Mouse (Mus musculus) heart, embryonic 11.5 days (tissue): Measurements from ENCODE around the gene Atp6v1g1. TPM values are rescaled to one million over a fixed set of nuclear protein-coding genes. Genes with fewer than 3 reads are reported as not detected.
A peak's percentile ranks its signal among the peaks of the same experiment; 100 is the strongest.

ENCODE experiments used
- ATAC-seq: fragments of 200-750 bp; cut with Nextera tagmentation; replicated peaks from 2 replicates; pipeline ENCODE4 v1.8.0; 2017; ENCODE audit warnings: moderate library complexity; ENCODE audit not compliant: insufficient number of reproducible peaks, low FRiP score, low TSS enrichment
- H3K27ac ChIP-seq: fragments of 300-500 bp; sonication (generic); 2 replicates; pipeline ENCODE4 v1.5.1; 2014; ENCODE audit warnings: mild to moderate bottlenecking, low read depth, low read length
- H3K27me3 ChIP-seq: fragments of 300-500 bp; sonication (generic); 2 replicates; pipeline ENCODE4 v1.6.1; 2014; ENCODE audit warnings: mild to moderate bottlenecking, low read length, mixed read lengths; ENCODE audit not compliant: control insufficient read depth, insufficient read depth
- H3K36me3 ChIP-seq: fragments of 300-500 bp; sonication (generic); 2 replicates; pipeline ENCODE4 v1.6.1; 2014; ENCODE audit warnings: mild to moderate bottlenecking, low read length, moderate library complexity, mixed read lengths; ENCODE audit not compliant: control insufficient read depth, insufficient read depth
- H3K4me1 ChIP-seq: fragments of 300-500 bp; sonication (generic); 2 replicates; pipeline ENCODE4 v1.6.1; 2014; ENCODE audit warnings: low read length; ENCODE audit not compliant: control insufficient read depth, insufficient read depth
- H3K4me2 ChIP-seq: fragments of 300-500 bp; sonication (generic); 2 replicates; pipeline ENCODE4 v1.6.1; 2014; ENCODE audit warnings: mild to moderate bottlenecking, moderate library complexity
- H3K4me3 ChIP-seq: fragments of 300-500 bp; sonication (generic); 2 replicates; pipeline ENCODE4 v1.5.1; 2014; ENCODE audit warnings: low read depth, low read length
- H3K9ac ChIP-seq: fragments of 300-500 bp; sonication (generic); 2 replicates; pipeline ENCODE4 v1.6.1; 2014; ENCODE audit warnings: mild to moderate bottlenecking, low read depth, low read length, moderate library complexity
- H3K9me3 ChIP-seq: fragments of 300-500 bp; sonication (generic); replicated peaks from 2 replicates; pipeline ENCODE4 v1.6.1; 2016; ENCODE audit warnings: low read length; ENCODE audit not compliant: control insufficient read depth
- WGBS: fragments of 180-500 bp; shearing (Covaris S2); extraction: QIAGEN DNeasy Blood & Tissue Kit; methylation state at CpG from one replicate; pipeline ENCODE4 v1.1.7; 2014; ENCODE audit not compliant: insufficient replicate concordance; 5-methylcytosine and 5-hydroxymethylcytosine counted together
- polyA plus RNA-seq: library from polyadenylated mRNA; unstranded; fragments of >200 nt; fragmentation: Nextera tagmentation; extraction: Ambion mirVana; gene quantifications from 2 replicates; pipeline ENCODE4 v1.2.1, GENCODE M21; 2014

Atp6v1g1 gene
- polyA plus RNA-seq: 213 and 221 TPM in 2 replicates

DNA sequence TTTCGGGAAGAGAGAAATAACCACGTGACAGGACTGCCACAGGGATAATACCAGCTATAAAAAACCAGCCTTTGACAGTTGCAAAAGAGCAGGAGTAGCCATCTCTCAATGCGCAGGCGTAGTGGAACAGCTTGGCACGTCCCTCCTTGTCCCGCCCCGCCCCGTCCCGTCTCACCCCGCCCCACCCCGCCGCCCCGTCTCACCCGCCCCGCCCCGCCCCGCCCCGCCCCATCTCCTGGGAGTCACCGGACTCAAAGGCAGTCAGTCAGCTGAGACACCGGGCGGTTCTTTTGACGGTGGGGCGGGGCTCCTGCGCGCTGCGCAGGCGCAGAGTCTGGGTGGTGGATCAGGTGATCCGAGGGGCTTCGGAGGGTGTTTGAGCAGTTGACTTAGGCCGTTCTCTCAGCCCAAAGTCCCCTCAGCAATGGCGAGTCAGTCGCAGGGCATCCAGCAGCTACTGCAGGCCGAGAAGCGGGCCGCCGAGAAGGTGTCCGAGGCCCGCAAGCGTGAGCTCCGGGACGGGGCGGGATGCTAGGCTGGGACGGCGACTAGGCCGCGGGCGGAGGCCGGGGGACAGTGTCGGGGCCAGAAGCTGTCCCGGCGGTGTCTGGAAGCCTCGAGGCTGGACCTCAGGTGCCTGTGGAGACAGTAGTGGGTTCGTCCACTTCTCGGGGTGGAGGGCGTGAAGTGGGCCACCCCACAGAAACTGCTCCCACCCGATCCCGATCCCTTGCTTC lies at the start of gene Atp6v1g1:
Gene Atp6v1g1, plus strand, starts transcription at position 279 of the 737 bp plus-strand sequence.
- peak; percentile 93 for ATAC-seq
- no peaks in the 10 kb centered on the region for H3K27me3 ChIP-seq
- peak within 1 kb of the TSS; percentile 70 for H3K4me3 ChIP-seq
- under 1% methylated on average over 49 of the region's 57 CpGs for WGBS
- H3K4me2 ChIP-seq: peak within 1 kb of the TSS; percentile 77
- H3K9me3 ChIP-seq: no peaks in the 10 kb centered on the region
- H3K4me1 ChIP-seq: peaks cover 29% of the 10 kb centered on the region
- H3K27ac ChIP-seq: peak within 1 kb of the TSS; percentile 77
- H3K36me3 ChIP-seq: peaks cover 7% of the 10 kb centered on the region
- peak within 1 kb of the TSS; percentile 84 for H3K9ac ChIP-seq

DNA sequence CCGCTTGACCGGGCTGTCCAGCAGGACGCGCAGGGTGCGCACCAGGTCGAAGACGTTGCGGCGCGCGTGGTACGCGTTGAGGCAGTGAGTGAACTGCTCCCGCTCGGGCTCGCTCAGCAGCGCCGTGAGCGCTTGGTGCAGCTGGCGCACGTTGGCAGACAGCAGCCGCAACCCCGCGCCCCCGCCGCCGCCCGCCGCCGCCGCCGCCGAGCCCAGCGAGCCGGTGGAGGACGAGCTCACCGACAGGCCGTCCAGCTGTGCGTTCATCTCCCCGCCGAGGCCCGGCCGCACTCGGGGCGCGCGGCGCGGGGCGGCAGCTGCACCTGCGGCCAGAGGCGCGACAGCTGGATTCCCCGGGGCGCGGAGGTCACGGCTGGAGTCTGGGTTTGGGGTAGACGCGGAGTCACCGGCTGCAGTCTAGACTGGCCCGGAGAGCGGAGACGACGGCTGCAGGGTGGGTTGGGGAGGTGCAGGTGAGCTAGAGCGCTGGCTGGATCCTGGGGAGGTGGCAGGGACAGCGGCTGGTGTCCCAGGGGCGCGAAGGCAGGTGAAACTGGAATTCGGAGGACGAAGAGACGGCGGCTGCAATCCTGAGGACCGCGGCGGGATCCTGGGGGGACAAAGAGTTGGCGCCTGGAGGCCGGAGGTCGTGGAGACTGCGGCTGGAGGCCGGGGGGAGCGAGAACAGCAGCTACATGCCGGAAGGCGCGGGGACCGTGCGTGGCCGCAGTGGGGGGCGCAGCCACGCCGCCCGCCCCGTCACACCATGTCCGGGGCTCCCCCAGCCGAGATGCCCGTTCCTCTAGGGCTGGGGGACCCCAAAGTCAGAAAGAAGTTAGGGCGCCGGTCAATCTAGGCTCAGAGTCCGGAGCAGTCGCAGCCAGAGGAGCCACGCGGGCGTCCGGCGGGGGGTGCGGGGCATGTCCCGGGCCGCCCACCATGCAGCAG lies 49.3 kb upstream of the Atp6v1g1 start:
- under 1% methylated on average over 99 of the region's 107 CpGs for WGBS
- H3K27ac ChIP-seq: no peak overlapping the region
- H3K4me3 ChIP-seq: peak overlapping the region; percentile 78
- no peaks in the 10 kb centered on the region for H3K9me3 ChIP-seq
- peaks cover 17% of the 10 kb centered on the region for H3K27me3 ChIP-seq
- H3K4me2 ChIP-seq: peak overlapping the region; percentile 95
- peak; percentile 39 for ATAC-seq
- H3K4me1 ChIP-seq: peaks cover 15% of the 10 kb centered on the region
- no peaks in the 10 kb centered on the region for H3K36me3 ChIP-seq
- H3K9ac ChIP-seq: peak overlapping the region; percentile 75

DNA sequence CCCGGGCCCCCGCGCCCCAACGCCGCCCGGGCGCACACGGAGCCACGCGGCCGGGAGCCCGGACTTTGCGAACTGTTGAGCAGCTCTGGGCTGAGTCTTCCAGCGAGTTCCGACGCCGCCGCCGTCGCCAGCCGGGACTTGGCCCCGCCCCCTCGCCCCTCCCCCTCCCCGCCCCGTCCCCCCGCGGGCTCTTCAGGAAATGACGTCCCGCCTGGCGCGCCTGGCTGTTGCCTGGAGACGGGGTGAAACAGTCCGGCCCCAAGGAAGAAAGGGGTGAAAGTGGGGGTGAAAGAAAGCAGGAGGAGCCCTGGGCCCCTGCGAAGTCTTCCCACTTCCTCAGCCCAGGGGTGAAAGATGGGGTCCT lies 48.7 kb upstream of the Atp6v1g1 start, which contains the start of gene Whrn:
Gene Whrn, minus strand, starts transcription at position 77 of the 364 bp plus-strand sequence.
- Histone ChIP-seq H3K4me2 (peak within 1 kb of the TSS; percentile 95), H3K4me3 (peak within 1 kb of the TSS; percentile 78), H3K36me3 (no peaks in the 10 kb centered on the region), H3K9me3 (no peaks in the 10 kb centered on the region), H3K9ac (peak within 1 kb of the TSS; percentile 75), H3K27me3 (peaks cover 20% of the 10 kb centered on the region), H3K27ac (no peak within 1 kb of the TSS), H3K4me1 (peaks cover 15% of the 10 kb centered on the region)
- WGBS: 0% methylated on average over 27 of the region's 34 CpGs
- ATAC-seq: peak; percentile 73

DNA sequence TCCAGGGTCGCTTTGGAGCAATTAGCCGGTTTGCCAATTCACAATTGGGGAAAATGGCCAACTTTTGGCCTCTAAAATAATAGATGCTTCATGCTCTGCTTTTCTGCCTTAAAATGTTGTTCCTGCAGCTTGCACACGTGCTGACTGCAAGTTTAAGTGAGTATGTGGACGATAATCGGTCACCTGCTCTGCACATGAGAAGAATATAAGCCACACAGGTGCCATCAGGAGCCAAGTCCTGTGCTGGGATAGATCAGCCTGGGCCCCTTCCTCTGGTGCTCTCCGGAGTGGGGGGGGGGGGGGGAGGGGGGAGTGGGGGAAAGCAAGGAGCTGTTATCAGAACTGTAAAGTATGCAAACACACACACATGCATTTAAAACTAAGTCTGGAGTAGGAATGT lies 48.3 kb upstream of the Atp6v1g1 start:
- Histone ChIP-seq H3K4me3 (peak overlapping the region; percentile 78), H3K4me2 (peak overlapping the region; percentile 95), H3K27ac (no peak overlapping the region), H3K27me3 (peaks cover 20% of the 10 kb centered on the region), H3K4me1 (peaks cover 15% of the 10 kb centered on the region), H3K9ac (peak overlapping the region; percentile 66; the same call in 1 of the 2 replicates), H3K9me3 (no peaks in the 10 kb centered on the region), H3K36me3 (no peaks in the 10 kb centered on the region)
- WGBS: 18% methylated on average over 5 of the region's 6 CpGs
- no peak for ATAC-seq

DNA sequence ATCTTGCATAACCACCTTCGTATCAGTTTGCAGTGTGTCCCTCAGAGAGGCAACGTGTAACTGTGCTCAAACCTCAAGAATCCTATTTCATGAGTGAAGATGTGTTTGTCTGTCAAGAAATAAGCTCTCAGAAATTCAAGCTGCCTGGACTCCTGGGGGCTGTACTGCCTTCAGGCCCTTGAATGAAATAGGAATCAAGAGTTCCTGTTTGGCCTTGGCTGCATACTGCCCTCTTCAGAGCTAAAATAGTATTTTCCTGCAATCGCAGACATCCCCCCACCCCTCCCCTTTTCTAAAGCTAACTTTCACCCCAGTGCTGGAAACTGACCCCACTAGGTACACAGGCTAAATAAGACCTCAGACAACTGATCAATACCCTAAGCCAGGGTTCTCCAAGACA lies 46.2 kb upstream of the Atp6v1g1 start:
- no peaks in the 10 kb centered on the region for H3K9me3 ChIP-seq
- ATAC-seq: no peak
- no peak overlapping the region for H3K4me3 ChIP-seq
- H3K4me1 ChIP-seq: peaks cover 15% of the 10 kb centered on the region
- no peak overlapping the region for H3K9ac ChIP-seq
- 45% methylated on average over 3 of the region's 3 CpGs for WGBS
- peaks cover 19% of the 10 kb centered on the region for H3K27me3 ChIP-seq
- H3K4me2 ChIP-seq: no peak overlapping the region
- H3K27ac ChIP-seq: no peak overlapping the region
- no peaks in the 10 kb centered on the region for H3K36me3 ChIP-seq

DNA sequence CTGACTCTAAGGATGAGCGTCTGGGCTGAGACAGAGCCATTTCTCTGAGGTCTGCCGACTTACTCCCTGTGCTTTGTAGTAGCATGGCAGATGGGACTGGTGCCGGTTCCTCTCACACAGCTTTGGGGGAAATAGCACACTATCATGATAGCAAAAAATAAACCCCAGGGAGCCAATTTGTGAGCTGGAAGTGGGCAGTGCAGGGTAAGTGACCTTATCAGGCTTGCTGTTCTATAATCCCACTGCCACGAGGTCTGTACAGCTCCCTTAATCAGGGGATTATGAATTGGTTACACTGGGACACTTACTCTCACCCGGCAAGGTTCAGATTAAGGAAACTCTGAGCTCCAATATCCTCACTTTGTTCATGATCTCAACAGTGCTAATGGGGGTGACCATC lies 43.5 kb upstream of the Atp6v1g1 start:
- Histone ChIP-seq H3K4me1 (peaks cover 4% of the 10 kb centered on the region; the same call in 1 of the 2 replicates), H3K4me3 (no peak overlapping the region), H3K4me2 (no peak overlapping the region), H3K27me3 (peaks cover 6% of the 10 kb centered on the region; the same call in 1 of the 2 replicates), H3K36me3 (no peaks in the 10 kb centered on the region), H3K9me3 (no peaks in the 10 kb centered on the region), H3K27ac (no peak overlapping the region), H3K9ac (no peak overlapping the region)
- WGBS: 57% methylated on average over 5 of the region's 5 CpGs
- no peak for ATAC-seq

DNA sequence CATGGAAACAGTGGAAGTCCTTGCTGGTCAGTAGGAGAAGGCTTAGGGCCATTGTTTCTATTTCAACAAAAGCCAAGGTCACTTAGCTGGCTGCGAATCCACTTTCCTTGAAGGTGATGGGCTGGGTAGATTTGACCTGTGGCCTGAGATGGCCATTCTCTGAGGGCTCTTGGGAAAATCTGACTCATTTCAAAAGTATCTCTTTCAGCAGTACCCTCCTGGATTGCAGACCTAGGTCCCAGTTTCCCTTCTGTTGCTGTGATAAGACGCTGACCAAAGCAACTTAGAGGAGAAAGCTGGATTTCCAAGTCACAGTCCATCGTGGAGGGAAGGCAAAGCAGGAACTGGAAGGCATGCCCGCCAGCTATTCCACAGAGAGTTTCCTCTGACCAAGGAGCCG lies 40.6 kb upstream of the Atp6v1g1 start:
- no peak overlapping the region for H3K4me3 ChIP-seq
- no peak overlapping the region for H3K9ac ChIP-seq
- no peak for ATAC-seq
- H3K27me3 ChIP-seq: peaks cover 6% of the 10 kb centered on the region; the same call in 1 of the 2 replicates
- no peaks in the 10 kb centered on the region for H3K9me3 ChIP-seq
- H3K4me2 ChIP-seq: no peak overlapping the region
- 59% methylated on average over 5 of the region's 5 CpGs for WGBS
- no peaks in the 10 kb centered on the region for H3K36me3 ChIP-seq
- no peak overlapping the region for H3K27ac ChIP-seq
- H3K4me1 ChIP-seq: no peaks in the 10 kb centered on the region

DNA sequence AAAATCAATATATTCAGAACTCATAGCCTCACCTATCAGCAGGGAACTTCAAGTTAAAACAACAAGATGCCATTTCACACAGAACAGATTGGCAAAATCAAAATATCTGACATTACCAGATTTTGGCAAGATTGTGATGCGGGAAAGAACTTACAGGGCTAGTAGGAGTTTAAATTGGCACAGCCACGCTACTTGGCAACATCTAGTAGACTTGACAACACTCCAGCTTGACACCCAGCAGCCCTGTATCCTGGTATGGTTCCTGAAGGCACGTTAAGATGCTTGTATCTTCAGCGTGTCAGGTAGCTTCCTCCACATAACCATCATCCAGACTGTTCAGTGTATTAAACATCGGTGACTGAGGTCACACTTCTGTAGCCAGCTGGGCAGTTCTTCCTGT lies 37.1 kb upstream of the Atp6v1g1 start:
- Histone ChIP-seq H3K9ac (no peak overlapping the region), H3K4me3 (no peak overlapping the region), H3K27ac (no peak overlapping the region), H3K27me3 (no peaks in the 10 kb centered on the region), H3K36me3 (no peaks in the 10 kb centered on the region), H3K4me1 (no peaks in the 10 kb centered on the region), H3K9me3 (no peaks in the 10 kb centered on the region), H3K4me2 (no peak overlapping the region)
- 67% methylated on average over 5 of the region's 5 CpGs for WGBS
- ATAC-seq: no peak
